Mouse (Mus musculus) adrenal gland, postnatal 10 days (tissue): ENCODE data around the gene Afap1l2. TPM values are rescaled to one million over a fixed set of nuclear protein-coding genes. Genes with fewer than 3 reads are reported as not detected.

Source experiments
- DNase-seq: peaks from one replicate; pipeline ENCODE4 v3.0.0; 2021; ENCODE audit warnings: mixed read lengths
- total RNA-seq, 2 experiments: library from RNA; stranded (reverse); gene quantifications; 2 replicates each; pipeline ENCODE4 v1.2.3; 2021

The Afap1l2 gene
- total RNA-seq, 2 experiments from 2014 or later = 11.4 to 17.4 TPM

GRCm38 (mm10) chr19:56877364-56877763, 130.7 kb downstream of the Afap1l2 start:
- no peak for DNase-seq

GRCm38 (mm10) chr19:56874601-56875315, 133.3 kb downstream of the Afap1l2 start:
- DNase-seq = no peak

GRCm38 (mm10) chr19:56873816-56874600, 134.0 kb downstream of the Afap1l2 start, which contains the start of gene Vwa2:
Vwa2 (plus strand) TSS chr19:56874249.
- peak; percentile 14 for DNase-seq

- DNase-seq = no peak
These were observed 140.3 kb downstream of the Afap1l2 start for GRCm38 (mm10) chr19:56867701-56868100.

Other genes starting within 250 kb of the Afap1l2 start
- gene Ccdc186, start 186.0 kb downstream of the Afap1l2 start, total RNA-seq = 10 to 100 TPM; 19.9 to 20.0 TPM
- gene Tdrd1, start 182.0 kb downstream of the Afap1l2 start, total RNA-seq = under 1 TPM in 1 of 2 experiments, not detected in 1; 0.12 TPM
- not detected for gene Vwa2, start 134.0 kb downstream of the Afap1l2 start, total RNA-seq